Mouse (Mus musculus) kidney, postnatal 4 days (tissue): ENCODE measurements around the gene Zup1.
"Not testable (repeated sequence)": the region's sequence is repeated elsewhere in the genome, so short reads cannot be mapped to it uniquely, and the experiment has no call there.

Experiments used
- DNase-seq, 2 experiments: peaks; one replicate each; pipeline ENCODE4 v3.0.0; 2021; ENCODE audit warnings: mixed read lengths in 2 of 2

The Zup1 gene

GRCm38 (mm10) chr10:33950803-33951583 lies at the start of gene Zup1:
TSS of gene Zup1 (minus strand) at chr10:33951269.
- DNase-seq = peak; percentile 86 to 91

GRCm38 (mm10) chr10:33998397-33998796 lies 47.3 kb upstream of the Zup1 start:
- DNase-seq = no peak

- not testable (repeated sequence) for DNase-seq
Measured at GRCm38 (mm10) chr10:33996686-33997085, 45.6 kb upstream of the Zup1 start.

- peak; percentile 59 to 70 for DNase-seq
Measured at GRCm38 (mm10) chr10:33986771-33987170, 35.7 kb upstream of the Zup1 start.

GRCm38 (mm10) chr10:33974781-33975494 lies 23.9 kb upstream of the Zup1 start:
- DNase-seq = no peak

- DNase-seq = peak in 1 of 2 experiments; percentile 2
Measured at GRCm38 (mm10) chr10:33952509-33952908, 1.4 kb upstream of the Zup1 start.

- no peak for DNase-seq
Measured at GRCm38 (mm10) chr10:33946336-33946735, 4.7 kb downstream of the Zup1 start.

GRCm38 (mm10) chr10:33945390-33945789 lies 5.7 kb downstream of the Zup1 start:
- DNase-seq = no peak

GRCm38 (mm10) chr10:33940702-33941101 lies 10.4 kb downstream of the Zup1 start:
- DNase-seq = no peak

- no peak for DNase-seq
Measured at GRCm38 (mm10) chr10:33905489-33905888, 45.6 kb downstream of the Zup1 start.

- DNase-seq = peak; percentile 55 to 60
Measured at GRCm38 (mm10) chr10:33904530-33905481, 46.3 kb downstream of the Zup1 start, which contains the start of gene Rsph4a. TSS of gene Rsph4a (plus strand) at chr10:33905111.

GRCm38 (mm10) chr10:33901520-33901919 lies 49.5 kb downstream of the Zup1 start:
- not testable (repeated sequence) for DNase-seq

- DNase-seq = not testable (repeated sequence)
Measured at GRCm38 (mm10) chr10:33882411-33882810, 68.7 kb downstream of the Zup1 start.

- DNase-seq = peak; percentile 5 to 16
Measured at GRCm38 (mm10) chr10:33872672-33873398, 78.2 kb downstream of the Zup1 start.

- DNase-seq = no peak
Measured at GRCm38 (mm10) chr10:33870441-33870840, 80.6 kb downstream of the Zup1 start.
